Mouse (Mus musculus) Patski (cell line): ENCODE data around the gene Ube2e2. TPM values are rescaled to one million over a fixed set of nuclear protein-coding genes. Genes with fewer than 3 reads are reported as not detected.
"Not testable (repeated sequence)": the region's sequence is repeated elsewhere in the genome, so short reads cannot be mapped to it uniquely, and the experiment has no call there.

Experiments used
- ATAC-seq: fragments of 100-300 bp; one replicate; pipeline ENCODE4 v1.8.0; 2021
- CTCF ChIA-PET: fragments of 350-600 bp; sonication (Branson Sonifier 250); formaldehyde crosslinking; loops from one replicate; lab custom pipeline; 2022; ENCODE audit warnings: inconsistent platforms; lab: Charles Lee
- POLR2A ChIA-PET: fragments of 350-600 bp; sonication (Branson Sonifier 250); formaldehyde crosslinking; loops from one replicate; lab custom pipeline; 2022; ENCODE audit warnings: antibody characterized with exemption, inconsistent platforms; lab: Charles Lee
- DNase-seq: peaks from one replicate; pipeline ENCODE4 v3.0.0-alpha.2; 2011; ENCODE audit warnings: low read depth, low spot score
- H3K27me3 ChIP-seq: fragments of 371-371 bp; one replicate; pipeline ENCODE4 v1.5.1; 2021
- CTCF ChIP-seq: fragments of 100-300 bp; IDR thresholded peaks from one replicate; pipeline ENCODE4 v1.5.1; 2021
- in situ Hi-C: fragments of 300-500 bp; cut with MboI; formaldehyde crosslinking; loops from 3 replicates; pipeline ENCODE4 v1.11.1; 2018; ENCODE audit warnings: low pct_unique_long_range_greater_than_20kb, mixed read lengths
- polyA plus RNA-seq: library from polyadenylated mRNA; unstranded; gene quantifications from one replicate; pipeline ENCODE4 v1.2.3, GENCODE M21; 2021

Ube2e2 gene
- polyA plus RNA-seq, 1 experiment from 2014 or later = 43.6 TPM

DNA sequence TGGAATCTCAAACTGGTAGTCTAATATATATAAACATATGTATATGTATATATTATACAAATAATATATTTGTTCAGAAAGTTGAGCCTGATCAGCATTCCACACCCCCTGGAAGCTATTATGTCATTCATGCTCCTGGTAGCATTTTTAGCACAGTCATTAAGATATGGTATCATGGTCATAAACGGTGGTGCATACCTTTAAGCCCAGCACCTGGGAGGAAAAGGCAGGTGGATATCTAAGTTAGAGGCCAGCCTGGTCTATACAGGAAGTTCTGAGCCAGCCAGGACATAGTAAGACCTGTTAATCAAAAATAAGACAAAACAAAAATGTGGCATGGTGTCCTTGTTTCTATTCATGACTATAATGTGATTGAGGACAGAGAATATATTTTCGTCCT, 140.1 kb downstream of the Ube2e2 start:
- ATAC-seq = no peak
- DNase-seq = no peak
- ChIA-PET CTCF (interaction anchor here (0.9 kb wide), 1 partner anchor 19 kb away, joined by 3 read pairs; no protein-coding TSS in a partner anchor), POLR2A (no interaction called here)
- in situ Hi-C loops = no loop called here
- no peaks in the 10 kb centered on the region for H3K27me3 ChIP-seq
- TF ChIP-seq CTCF = no peak

GRCm38 (mm10) chr14:18731154-18731553, 162.9 kb downstream of the Ube2e2 start:
- ChIA-PET CTCF (interaction anchor here (0.8 to 2.1 kb wide), 4 partner anchors 13 to 125 kb away, joined by 3 to 4 read pairs (median 3); no protein-coding TSS in a partner anchor), POLR2A (no interaction called here)

GRCm38 (mm10) chr14:18720601-18721591, 173.2 kb downstream of the Ube2e2 start:
- no peaks in the 10 kb centered on the region for H3K27me3 ChIP-seq
- DNase-seq = no peak
- CTCF ChIA-PET = interaction anchor here (0.9 to 1.7 kb wide), 4 partner anchors 12 to 139 kb away, joined by 3 to 5 read pairs (median 4); no protein-coding TSS in a partner anchor
- no peak for ATAC-seq
- in situ Hi-C loops = no loop called here
- no peak for TF ChIP-seq CTCF
- POLR2A ChIA-PET = interaction anchor here (0.9 kb wide), 1 partner anchor 111 kb away, joined by 3 read pairs; no protein-coding TSS in a partner anchor

More at GRCm38 (mm10) chr14:18731154-18731553, 162.9 kb downstream of the Ube2e2 start:
- in situ Hi-C loops = no loop called here
- ATAC-seq = no peak
- no peak for DNase-seq
- no peaks in the 10 kb centered on the region for H3K27me3 ChIP-seq
- TF ChIP-seq CTCF = no peak

DNA sequence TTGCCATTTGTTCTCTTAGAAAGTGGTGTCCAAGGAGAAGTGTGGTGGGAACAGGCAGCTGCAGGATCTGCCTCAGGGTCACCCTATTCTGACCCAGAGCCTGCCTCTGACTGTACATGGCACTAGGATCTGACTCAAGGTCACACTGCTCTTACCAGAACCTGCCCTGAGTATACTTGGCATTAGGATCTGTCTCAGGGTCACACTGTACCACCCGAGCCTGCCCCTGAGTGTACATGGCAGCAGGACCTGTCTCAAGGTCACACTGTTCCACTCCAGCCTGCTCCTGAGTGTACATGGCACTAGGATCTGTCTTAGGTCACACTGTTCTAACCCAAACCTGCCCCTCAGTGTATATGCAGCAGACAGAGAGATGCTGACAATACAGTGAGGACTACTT, 177.1 kb downstream of the Ube2e2 start:
- in situ Hi-C loops = no loop called here
- DNase-seq = no peak
- ATAC-seq = no peak

GRCm38 (mm10) chr14:18715529-18715928, 178.5 kb downstream of the Ube2e2 start:
- ChIA-PET POLR2A (no interaction called here), CTCF (interaction anchor here (1.1 kb wide), 1 partner anchor 10 kb away, joined by 3 read pairs; no protein-coding TSS in a partner anchor)
- TF ChIP-seq CTCF = no peak
- DNase-seq (no peak), ATAC-seq (no peak)
- in situ Hi-C loops = no loop called here
- H3K27me3 ChIP-seq = no peaks in the 10 kb centered on the region

More for the DNA sequence above, 177.1 kb downstream of the Ube2e2 start:
- no peaks in the 10 kb centered on the region for H3K27me3 ChIP-seq
- ChIA-PET CTCF (no interaction called here), POLR2A (no interaction called here)
- no peak for TF ChIP-seq CTCF

DNA sequence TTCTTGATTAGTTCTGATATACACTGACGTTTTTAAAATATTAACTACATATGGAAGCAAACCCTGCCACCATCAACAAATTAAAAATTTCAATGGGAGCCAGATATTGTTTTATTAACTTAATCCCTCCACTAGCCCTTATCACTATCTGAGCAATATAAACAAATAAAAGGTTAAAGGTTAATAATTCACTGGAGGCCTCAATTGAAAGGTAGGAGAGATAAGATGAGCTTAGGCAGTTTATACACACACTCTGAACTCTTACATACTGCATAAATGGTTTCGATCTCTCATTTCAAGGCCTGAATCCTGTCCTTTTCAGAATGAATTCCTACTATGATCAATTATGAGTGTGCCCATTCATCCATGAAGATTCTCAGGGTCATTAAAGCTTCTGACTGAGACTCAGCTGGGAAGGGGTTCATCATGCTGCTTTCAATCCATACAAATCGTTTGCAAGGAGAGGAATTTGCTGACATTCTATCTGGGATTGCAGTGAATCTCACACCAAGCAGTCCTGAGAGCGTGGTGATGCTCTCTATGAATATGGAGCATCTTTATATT, 196.3 kb downstream of the Ube2e2 start:
- ATAC-seq = no peak
- H3K27me3 ChIP-seq = no peaks in the 10 kb centered on the region
- no peak for DNase-seq
- ChIA-PET POLR2A (no interaction called here), CTCF (no interaction called here)
- in situ Hi-C loops = no loop called here
- TF ChIP-seq CTCF = no peak

GRCm38 (mm10) chr14:18696418-18696817, 197.6 kb downstream of the Ube2e2 start:
- ATAC-seq, CTCF ChIA-PET, in situ Hi-C loops, H3K27me3 ChIP-seq, POLR2A ChIA-PET, DNase-seq: not testable (repeated sequence)

DNA sequence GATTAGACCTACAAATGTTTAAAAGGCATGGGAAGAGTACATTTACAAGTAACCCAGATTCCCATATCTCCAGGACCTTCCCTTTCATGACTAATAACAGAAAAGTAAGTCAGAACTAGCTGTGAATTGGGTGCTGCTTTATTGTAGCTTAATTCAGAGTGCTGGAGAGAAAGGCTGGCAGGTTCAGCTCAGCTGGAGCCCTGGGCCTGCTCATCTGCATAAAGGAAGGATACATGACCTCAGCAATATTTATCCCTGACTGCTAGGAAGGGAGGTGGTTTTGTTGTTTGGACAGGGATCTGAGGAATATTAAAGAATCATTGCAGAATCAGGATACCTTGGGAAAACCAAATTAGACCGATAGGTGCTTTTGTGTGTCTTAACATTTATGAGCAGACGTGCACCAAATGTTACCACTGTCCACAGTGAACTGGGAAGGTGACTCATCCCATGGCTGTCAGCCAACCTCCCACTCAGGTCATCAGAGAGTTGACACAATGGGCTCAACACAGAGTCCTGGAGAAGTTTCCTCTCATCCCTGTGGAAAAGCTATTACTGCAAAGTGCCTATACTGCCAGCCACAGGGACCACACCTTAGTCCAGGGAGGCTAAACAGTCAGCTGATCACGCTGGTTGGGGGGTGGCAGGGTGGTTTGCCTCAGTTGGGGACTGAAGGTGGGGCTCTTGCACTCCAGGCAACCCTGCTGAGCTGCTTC, 215.8 kb downstream of the Ube2e2 start:
- TF ChIP-seq CTCF = no peak
- in situ Hi-C loops = no loop called here
- ATAC-seq (peak; percentile 67), DNase-seq (no peak)
- H3K27me3 ChIP-seq = no peaks in the 10 kb centered on the region
- ChIA-PET CTCF (no interaction called here), POLR2A (no interaction called here)

GRCm38 (mm10) chr14:18670712-18671111, 223.4 kb downstream of the Ube2e2 start:
- POLR2A ChIA-PET = no interaction called here
- in situ Hi-C loops = no loop called here

DNA sequence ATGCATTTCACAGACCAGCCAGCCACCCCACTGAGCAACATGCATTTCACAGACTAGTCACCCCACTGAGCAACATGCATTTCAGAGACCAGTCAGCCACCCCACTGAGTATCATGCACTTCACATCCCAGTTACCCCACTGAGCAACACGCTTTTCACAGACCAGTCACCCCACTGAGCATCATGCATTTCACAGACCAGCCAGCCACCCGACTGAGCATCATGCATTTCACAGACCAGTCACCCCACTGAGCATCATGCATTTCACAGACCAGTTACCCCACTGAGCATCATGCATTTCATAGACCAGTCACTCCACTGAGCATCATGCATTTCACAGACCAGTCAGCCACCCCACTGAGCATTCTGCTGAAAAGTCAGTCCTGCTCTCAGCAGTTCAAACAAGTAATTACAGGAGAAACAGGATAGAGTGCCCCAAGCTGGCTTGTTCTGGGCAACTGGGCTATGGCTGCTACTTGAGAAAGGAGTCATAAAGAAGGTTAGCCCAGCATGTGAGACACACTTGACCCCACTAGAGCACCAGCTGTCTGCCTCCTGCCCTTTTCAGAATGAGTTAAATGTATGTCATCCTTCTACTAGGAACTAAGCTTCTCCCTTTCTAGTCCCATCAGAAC, 224.6 kb downstream of the Ube2e2 start:
- ChIA-PET CTCF (no interaction called here), POLR2A (no interaction called here)
- no peak for DNase-seq
- no peak for TF ChIP-seq CTCF
- ATAC-seq = no peak
- H3K27me3 ChIP-seq = no peaks in the 10 kb centered on the region
- in situ Hi-C loops = no loop called here

More at GRCm38 (mm10) chr14:18670712-18671111, 223.4 kb downstream of the Ube2e2 start:
- TF ChIP-seq CTCF = no peak
- CTCF ChIA-PET = no interaction called here
- H3K27me3 ChIP-seq = no peaks in the 10 kb centered on the region
- DNase-seq (no peak), ATAC-seq (no peak)

GRCm38 (mm10) chr14:18668309-18668708, 225.8 kb downstream of the Ube2e2 start:
- POLR2A ChIA-PET, DNase-seq, ATAC-seq, CTCF ChIA-PET, in situ Hi-C loops, H3K27me3 ChIP-seq: not testable (repeated sequence)
